Mouse (Mus musculus) G1E (cell line): ENCODE measurements around the gene Pih1d1.

Experiments used
- CTCF ChIP-seq: IDR thresholded peaks from 2 replicates; pipeline ENCODE4 v1.5.1; 2012; ENCODE audit warnings: low read depth, low read length, inconsistent platforms, mixed read lengths
- GATA1 ChIP-seq: IDR thresholded peaks from 2 replicates; pipeline ENCODE4 v1.6.1; 2012; ENCODE audit warnings: borderline replicate concordance, low read length, inconsistent platforms, mixed read lengths
- GATA2 ChIP-seq: IDR thresholded peaks from 2 replicates; pipeline ENCODE4 v1.6.1; 2012; ENCODE audit warnings: low read depth, low read length, inconsistent platforms, borderline replicate concordance
- TAL1 ChIP-seq: conservative IDR thresholded peaks from 2 replicates; pipeline ENCODE4 v1.6.1; 2012; ENCODE audit warnings: low read depth, low read length, inconsistent platforms, mixed read lengths

GRCm38 (mm10) chr7:45167761-45168445 is 13.8 kb downstream of the Pih1d1 start:
- TF ChIP-seq CTCF (no peak), TAL1 (no peak), GATA2 (no peak), GATA1 (no peak)
